Mouse (Mus musculus): ENCODE measurements around the gene Lrrc8b.

Gene Lrrc8b

GRCm38 (mm10) chr5:105415198-105415791 is at the start of gene Lrrc8b:
Gene Lrrc8b, plus strand, starts transcription at chr5:105415775.
- peak; percentile 64 to 68 for DNase-seq (ENCODE audit: low read depth in 2 of 2, low spot score in 2 of 2)

GRCm38 (mm10) chr5:105381482-105381881 is 34.1 kb upstream of the Lrrc8b start:
- DNase-seq (ENCODE audit: low read depth in 2 of 2, low spot score in 2 of 2), result no peak

- no peak for DNase-seq (ENCODE audit: low read depth in 2 of 2, low spot score in 2 of 2)
Observed at GRCm38 (mm10) chr5:105390346-105390745, 25.2 kb upstream of the Lrrc8b start.

- no peak for DNase-seq (ENCODE audit: low read depth in 2 of 2, low spot score in 2 of 2)
Observed at GRCm38 (mm10) chr5:105393731-105394130, 21.8 kb upstream of the Lrrc8b start.

DNA sequence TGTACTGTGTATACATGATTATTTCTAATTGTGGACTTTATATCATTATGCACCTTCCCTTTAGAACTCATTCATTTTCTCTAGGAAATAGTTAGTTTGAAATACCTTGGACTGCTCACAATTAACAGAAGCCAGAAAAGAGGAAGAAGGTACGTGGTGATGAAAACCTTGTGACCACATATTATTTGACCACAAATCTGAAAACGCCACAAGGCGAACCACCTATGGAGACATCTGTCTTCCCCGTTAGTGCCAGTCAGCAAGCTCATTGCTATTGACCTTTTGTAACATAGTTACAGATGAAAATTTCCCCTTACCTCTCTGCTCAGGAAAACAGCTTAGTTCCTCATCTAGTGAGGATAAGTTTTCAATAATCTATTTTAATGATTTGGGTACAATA is 20.4 kb upstream of the Lrrc8b start:
- DNase-seq (ENCODE audit: low read depth in 2 of 2, low spot score in 2 of 2), result no peak

DNA sequence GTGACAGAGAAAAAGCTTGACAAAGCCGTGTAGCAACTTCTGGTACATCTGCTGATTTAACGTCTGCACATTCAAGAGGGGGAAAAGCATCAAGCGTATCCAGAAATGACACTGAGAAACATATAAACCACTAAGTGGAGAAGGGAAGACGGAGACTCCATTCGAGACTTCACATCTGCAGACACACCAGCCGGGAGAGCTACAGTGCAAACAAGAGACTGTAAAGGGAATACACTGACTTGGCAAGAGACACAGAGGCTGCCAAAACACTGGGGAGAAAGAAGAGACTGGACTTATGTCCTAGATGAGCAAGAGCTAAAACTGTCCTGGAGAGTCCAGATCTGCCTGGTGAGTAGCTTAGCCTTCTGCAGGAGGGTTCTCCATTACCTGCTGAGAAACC is 16.6 kb upstream of the Lrrc8b start:
- no peak for DNase-seq (ENCODE audit: low read depth in 2 of 2, low spot score in 2 of 2)

DNA sequence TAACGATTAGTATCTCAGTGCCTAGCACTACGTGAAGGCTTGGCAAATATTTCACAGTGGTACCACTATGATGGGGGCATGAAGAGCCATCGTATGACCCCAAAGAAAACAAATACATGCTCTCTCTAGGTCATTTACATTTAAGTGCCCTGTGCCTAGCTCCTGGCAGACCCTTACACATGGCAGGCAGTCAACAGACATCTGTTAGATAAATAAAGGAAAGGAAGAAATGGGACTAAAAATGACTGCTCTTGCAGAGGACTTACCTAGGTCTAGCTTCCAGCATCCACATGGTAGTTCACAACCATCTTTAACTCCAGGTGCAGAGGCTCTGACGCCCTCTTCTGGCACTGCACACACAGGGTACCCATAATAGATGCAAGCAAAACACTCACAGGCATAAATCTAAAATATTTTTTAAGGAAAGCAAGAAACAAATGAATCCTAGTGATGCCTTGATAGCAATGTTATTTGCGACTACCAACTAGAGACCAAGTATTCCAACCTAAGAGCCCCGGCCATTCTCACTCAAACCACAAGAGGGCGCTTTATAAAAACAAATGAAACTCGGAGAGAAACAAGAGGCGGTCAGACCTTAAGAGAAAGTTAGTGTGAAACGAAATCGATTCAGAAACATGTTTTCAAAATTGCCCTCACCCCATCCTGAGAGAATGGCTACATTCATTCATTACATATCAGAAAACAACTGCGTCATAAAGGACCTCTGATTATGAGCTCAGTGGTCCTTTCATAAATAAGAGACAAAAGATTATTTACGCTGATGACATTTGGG is 15.7 kb upstream of the Lrrc8b start:
- DNase-seq (ENCODE audit: low read depth in 2 of 2, low spot score in 2 of 2), result peak; percentile 66 to 75

GRCm38 (mm10) chr5:105400424-105401375 is 14.9 kb upstream of the Lrrc8b start:
- no peak for DNase-seq (ENCODE audit: low read depth in 2 of 2, low spot score in 2 of 2)

GRCm38 (mm10) chr5:105401536-105401935 is 14.0 kb upstream of the Lrrc8b start:
- DNase-seq (ENCODE audit: low read depth in 2 of 2, low spot score in 2 of 2), result no peak

DNA sequence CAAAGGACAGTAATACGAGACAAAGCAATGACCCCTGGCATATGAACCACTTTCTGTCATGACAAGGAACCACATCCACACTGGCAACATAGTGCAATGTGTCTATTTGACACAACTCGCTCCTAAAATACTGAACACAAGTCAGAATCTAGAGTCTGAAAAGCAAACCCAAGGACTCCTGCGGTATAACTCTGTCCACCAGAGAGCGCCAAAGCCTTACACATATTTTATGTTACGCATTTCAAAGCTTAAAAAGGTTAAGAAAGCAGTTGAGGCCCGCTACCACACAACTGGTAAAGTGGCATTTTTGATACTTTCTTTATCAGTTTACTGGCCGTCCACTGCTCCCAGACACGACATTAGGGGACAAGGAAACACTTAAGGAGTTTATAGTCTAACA is 10.6 kb upstream of the Lrrc8b start:
- DNase-seq (ENCODE audit: low read depth in 2 of 2, low spot score in 2 of 2), result peak; percentile 73 to 83

DNA sequence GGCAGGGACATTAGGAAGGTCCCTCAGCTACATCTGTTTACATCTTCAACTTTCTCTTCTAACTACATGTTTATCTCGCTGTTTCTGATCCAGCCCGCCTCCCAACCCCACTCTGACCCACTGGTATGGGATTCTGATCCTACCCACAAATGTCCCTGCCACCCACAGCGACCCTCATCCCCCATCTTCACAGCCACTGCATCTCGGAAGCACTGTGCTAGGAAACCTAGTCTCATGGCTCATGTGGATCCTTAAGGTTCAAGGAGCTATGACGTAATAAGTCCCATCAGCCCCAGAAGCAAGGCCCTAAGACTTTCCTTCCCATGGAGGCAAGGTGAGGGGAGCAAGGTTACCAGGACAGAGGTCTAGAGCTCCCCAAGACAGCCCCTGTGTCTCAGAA is 7.9 kb upstream of the Lrrc8b start:
- DNase-seq (ENCODE audit: low read depth in 2 of 2, low spot score in 2 of 2), result no peak

DNA sequence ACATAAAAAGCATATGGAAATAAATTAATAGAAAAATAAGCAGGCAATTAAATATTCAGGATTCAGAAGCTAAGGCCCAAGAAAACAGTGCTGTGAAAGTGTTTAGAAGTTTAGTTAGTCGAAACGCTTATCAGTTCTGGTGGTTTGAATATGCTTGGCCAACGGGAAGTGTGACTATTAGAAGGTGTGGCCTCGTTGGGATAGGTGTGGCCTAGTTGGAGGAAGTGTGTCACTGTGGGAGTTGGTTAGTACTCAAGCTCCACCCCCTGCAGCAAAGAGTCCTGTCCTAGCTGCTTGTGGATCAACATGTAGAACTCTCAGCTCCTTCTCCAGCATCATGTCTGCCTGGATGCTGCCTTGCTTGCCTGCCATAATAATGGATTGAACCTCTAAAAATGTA is 6.5 kb upstream of the Lrrc8b start:
- DNase-seq (ENCODE audit: low read depth in 2 of 2, low spot score in 2 of 2), result no peak

- no peak for DNase-seq (ENCODE audit: low read depth in 2 of 2, low spot score in 2 of 2)
Observed at GRCm38 (mm10) chr5:105410521-105411293, 4.9 kb upstream of the Lrrc8b start.

- DNase-seq (ENCODE audit: low read depth in 2 of 2, low spot score in 2 of 2), result no peak
Observed at GRCm38 (mm10) chr5:105411294-105411570, 4.3 kb upstream of the Lrrc8b start.

- no peak for DNase-seq (ENCODE audit: low read depth in 2 of 2, low spot score in 2 of 2)
Observed at GRCm38 (mm10) chr5:105411768-105412167, 3.8 kb upstream of the Lrrc8b start.

- no peak for DNase-seq (ENCODE audit: low read depth in 2 of 2, low spot score in 2 of 2)
Observed at GRCm38 (mm10) chr5:105412634-105413033, 2.9 kb upstream of the Lrrc8b start.

DNA sequence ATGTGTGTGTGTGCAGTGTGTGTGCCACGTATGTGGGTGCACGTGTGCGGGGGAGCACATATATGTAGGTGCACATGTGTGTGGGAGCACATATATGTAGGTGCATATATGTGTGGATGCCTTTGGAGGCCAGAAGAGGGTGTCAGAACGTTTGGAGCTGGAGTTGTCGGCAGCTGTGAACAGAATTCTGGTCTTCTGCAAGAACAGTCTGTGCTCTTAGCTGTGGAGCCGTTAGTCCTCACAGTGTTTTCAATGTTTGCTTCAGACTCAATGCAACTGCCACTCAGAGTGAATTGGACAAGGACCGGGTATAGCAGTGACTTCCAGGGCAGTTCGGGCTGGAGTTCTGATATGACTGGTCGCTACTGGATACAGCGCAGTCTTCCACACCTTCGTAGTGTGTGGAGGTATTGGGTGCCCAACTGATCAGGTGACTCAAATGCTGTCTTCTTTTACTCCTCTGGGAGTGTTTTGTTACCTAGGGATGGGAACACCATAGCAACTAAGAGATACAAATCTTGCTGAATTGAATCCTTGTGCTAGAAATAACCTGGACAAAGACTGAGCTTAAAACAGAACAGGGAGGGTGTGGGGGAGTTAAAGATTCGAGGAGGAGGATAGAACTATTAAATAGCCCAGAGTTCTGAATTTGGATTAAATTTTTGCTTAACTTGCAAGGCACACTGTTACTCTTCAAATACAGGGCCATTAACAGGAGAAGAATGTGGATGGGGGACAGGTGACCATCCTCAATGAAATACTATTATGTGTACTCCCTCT is 1.0 kb upstream of the Lrrc8b start:
- DNase-seq (ENCODE audit: low read depth in 2 of 2, low spot score in 2 of 2), result no peak

- DNase-seq (ENCODE audit: low read depth in 2 of 2, low spot score in 2 of 2), result peak; percentile 18 to 31
Observed at GRCm38 (mm10) chr5:105415951-105416675, 538 bp downstream of the Lrrc8b start.

GRCm38 (mm10) chr5:105417217-105417616 is 1.6 kb downstream of the Lrrc8b start:
- DNase-seq (ENCODE audit: low read depth in 2 of 2, low spot score in 2 of 2), result no peak

- DNase-seq (ENCODE audit: low read depth in 2 of 2, low spot score in 2 of 2), result no peak
Observed at GRCm38 (mm10) chr5:105418364-105418763, 2.8 kb downstream of the Lrrc8b start.

Data from CD8-positive naive resting alpha-beta T cell, adult 2 months (primary cell).